Mouse (Mus musculus): ENCODE results near the gene Il18. TPM values are rescaled to one million over a fixed set of nuclear protein-coding genes. Genes with fewer than 3 reads are reported as not detected.
A peak's percentile ranks its signal among the peaks of the same experiment; 100 is the strongest.

The Il18 gene
- total RNA-seq (2014; fragmentation: Nextera tagmentation) (1.0 and 4.5 TPM in 2 replicates), total RNA-seq (2017) (2.6 and 4.2 TPM in 2 replicates)

DNA sequence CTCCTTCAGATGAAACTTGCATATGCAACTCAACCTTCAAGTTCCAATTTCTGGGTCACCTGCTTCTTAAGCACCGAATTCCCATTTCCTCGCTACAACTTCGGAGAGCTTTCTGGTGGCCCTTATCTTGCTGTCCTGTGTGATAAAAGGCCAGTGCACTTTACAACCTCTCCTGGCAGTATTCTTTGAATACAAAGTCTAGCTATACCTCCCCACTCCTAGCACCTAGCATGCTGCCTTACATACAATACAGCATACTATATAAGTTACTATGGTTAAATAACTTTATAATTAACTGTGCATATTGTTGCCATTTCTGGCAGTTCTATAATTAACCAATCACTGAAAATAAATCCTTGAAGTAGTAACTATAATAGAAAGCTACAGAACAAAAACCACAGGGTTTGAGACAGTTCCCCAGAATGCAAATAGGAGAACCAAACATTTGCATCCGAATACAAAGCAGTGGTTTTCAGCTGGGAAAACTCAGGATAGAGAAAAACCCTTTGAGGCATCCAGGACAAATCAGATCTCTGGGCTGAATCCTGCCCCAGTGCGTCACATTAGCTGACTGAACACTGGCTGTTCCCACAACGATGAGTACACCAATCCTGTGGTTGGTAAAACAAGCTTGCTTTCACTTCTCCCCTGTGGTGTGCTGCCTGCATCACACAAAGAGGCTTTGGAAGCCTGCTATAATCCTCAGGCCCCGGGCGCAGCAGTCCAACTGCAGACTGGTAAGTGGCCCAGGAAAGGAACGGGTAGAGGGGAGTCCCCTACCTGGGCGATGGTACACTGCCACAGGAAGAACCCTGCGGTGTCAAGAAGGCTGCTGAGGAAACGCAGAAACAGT is at the start of gene Il18:
Gene Il18, plus strand, starts transcription at position 587 of the 853 bp plus-strand sequence.
- ATAC-seq (replicated peaks; ENCODE audit: poor library complexity, severe bottlenecking) = peak; percentile 94

DNA sequence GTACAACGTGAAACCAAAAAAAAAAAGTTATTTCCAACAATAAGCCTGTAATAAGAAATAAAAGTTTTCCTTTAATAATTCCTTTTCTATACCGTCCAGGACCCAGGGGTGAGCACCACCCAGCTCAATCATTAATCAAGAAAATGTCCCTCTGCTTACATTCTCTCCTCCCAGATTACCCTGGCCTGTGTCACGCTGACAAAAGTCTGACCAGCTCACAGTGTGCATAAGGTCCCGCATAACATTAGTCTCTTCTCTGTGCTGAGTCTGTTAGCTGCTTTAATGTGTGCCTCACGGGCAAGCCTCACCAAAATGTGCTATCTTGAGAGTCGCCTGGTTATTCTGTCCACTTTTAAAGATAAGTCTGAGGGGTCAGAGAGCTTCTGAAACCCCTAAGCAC is 49.2 kb upstream of the Il18 start:
- no peak for ATAC-seq (replicated peaks; ENCODE audit: poor library complexity, severe bottlenecking)

DNA sequence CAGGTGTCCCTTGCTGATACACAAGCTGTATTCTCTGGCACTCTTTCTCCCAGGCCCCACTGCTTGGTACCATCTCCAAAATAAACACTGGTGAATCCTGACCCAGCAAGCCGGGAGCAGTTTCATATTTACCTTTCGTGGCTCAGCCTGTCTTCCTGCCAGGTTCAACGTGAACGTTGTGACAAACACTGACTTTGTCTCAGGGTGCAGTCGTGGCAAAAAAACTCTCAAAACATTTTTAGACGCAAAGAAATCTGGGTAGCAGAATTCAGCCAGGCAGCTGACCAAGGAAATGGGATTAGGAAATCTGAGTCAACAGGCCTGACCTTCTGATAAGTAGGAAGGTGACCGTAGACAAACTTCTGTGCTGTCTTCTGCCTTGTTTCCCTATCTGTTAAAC is 47.1 kb upstream of the Il18 start:
- no peak for ATAC-seq (replicated peaks; ENCODE audit: poor library complexity, severe bottlenecking)

DNA sequence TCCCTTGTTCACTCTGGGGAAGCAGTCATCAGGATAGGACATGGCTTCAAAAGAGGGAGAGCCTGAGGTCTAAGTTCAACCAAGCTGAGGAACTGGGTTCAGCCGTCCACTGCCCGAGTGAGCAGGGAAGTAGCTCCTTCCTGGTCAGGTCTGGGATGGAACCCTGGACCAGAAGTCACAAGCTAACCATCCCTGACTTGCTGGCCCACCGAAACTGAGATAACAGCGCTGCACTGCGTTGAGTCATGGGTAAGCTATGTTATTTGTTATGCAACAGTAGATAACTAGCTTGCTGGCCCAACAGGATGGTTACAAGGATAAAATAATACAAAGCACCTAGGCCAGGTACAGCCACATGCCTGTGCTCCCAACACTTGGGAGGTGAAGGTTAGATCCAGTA is 39.2 kb upstream of the Il18 start:
- ATAC-seq (replicated peaks; ENCODE audit: poor library complexity, severe bottlenecking) = no peak

DNA sequence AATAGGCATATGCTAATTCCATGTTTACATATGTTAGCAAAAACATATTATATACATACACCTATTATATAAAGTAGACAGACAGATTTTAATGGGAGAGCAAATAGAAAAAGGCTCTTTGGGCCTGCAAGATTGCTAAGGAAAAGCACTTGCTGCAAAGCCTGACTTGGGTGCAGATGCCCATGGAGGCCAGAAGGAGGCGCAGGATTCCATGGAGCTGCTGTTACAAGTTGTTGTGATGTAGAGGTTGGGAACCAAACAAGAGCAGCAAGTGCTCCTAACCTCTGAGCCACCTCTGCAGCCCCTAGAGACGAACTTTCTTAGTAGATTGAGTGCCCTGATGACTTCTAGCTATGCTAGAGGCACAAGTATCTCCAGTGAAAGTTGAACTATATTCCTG is 35.8 kb upstream of the Il18 start:
- no peak for ATAC-seq (replicated peaks; ENCODE audit: poor library complexity, severe bottlenecking)

DNA sequence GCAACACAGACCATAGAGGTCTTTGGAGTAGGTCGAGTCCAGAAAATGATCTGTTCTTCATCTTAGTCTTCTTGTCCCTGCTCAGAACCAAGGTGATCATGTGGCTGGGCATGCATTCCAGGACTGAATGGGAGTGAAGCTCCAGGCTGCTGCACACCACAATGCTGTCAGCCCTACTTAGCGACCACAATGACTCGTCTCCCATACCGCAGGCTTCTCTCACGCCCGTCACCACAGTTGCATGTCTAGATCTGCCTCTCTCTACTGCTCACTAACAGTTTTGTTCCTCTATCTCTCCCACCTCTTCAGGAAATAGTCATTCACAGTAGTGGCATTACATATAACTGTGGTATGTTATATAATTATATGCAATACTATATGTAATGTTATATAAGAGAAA is 33.9 kb upstream of the Il18 start:
- ATAC-seq (replicated peaks; ENCODE audit: poor library complexity, severe bottlenecking) = peak; percentile 78

DNA sequence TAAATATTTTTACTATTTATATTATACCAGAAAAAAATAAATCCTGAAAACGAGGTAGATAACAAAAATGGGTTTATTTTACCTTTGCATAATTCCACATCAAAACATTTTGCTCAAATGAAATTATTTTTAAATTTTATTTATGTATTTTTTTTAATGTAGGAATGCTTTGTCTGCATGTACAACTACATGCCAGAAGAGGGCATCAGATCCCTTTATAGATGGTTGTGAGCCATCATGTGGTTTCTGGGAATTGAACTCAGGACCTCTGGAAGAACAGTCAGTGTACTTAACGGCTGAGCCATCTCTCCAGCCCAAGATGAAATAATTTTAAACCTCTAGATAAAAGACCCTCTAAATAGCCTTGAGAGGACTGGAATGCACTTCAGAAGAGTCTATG is 33.1 kb upstream of the Il18 start:
- ATAC-seq (replicated peaks; ENCODE audit: poor library complexity, severe bottlenecking) = no peak

DNA sequence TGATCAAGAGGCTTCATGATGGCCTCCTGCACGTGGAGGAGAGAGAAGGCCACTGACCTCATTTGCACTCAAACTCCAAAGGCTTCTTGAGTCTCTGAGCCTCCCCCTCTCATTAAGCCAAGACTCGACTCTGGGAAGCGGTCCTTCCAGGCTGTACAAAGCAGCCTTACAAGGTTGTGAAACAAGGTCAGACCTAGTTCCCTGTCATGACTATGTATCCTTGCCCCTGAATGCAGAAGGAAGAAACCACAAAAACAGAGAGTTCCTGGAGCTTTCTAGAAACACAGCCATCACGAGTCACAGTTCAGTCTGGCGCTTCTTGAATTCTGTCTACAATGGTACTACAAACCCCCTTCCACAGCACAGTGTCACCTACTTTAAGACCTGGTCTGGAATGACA is 32.1 kb upstream of the Il18 start:
- peak; percentile 66 for ATAC-seq (replicated peaks; ENCODE audit: poor library complexity, severe bottlenecking)

DNA sequence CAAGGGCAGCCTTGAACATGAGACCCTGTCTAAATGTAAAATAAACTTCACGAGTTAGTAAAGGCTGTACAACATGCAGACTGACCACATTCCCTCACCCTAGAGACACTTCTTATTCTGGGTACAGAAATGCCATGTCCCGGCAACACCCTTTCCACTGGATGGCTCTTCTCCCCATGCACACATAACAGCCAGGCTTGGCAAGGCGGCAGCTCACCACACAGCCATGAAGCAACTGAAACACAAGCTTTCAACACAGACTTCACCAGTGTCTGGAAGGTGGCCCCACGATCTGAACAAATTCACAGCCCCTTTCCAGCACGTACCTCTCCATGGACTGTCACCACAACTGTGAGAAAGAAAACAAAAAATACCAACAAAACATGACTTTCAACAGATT is 29.7 kb upstream of the Il18 start:
- 0 out of 2 replicates have a peak, but pooled peaks have one; percentile 13 for ATAC-seq (replicated peaks; ENCODE audit: poor library complexity, severe bottlenecking)

DNA sequence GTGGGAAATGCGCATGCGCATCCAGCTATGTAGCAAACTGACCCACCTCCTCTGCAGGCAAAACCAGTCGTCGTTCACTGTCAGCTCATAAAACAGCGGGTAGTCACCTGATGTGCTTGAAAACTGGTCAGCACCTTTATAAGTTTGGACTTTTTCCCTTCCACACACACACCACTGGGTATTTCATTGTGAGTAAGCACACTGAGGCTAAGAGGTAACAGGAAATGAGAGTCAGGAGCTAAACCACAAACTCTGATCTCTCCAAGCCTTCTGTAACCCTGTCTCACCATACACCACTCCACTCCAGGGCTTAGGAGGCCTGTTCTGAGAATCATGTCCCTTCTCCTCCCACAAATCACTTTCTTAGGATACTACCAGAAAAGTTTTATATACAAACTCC is 29.0 kb upstream of the Il18 start:
- ATAC-seq (replicated peaks; ENCODE audit: poor library complexity, severe bottlenecking) = 0 out of 2 replicates have a peak, but pooled peaks have one; percentile 6

DNA sequence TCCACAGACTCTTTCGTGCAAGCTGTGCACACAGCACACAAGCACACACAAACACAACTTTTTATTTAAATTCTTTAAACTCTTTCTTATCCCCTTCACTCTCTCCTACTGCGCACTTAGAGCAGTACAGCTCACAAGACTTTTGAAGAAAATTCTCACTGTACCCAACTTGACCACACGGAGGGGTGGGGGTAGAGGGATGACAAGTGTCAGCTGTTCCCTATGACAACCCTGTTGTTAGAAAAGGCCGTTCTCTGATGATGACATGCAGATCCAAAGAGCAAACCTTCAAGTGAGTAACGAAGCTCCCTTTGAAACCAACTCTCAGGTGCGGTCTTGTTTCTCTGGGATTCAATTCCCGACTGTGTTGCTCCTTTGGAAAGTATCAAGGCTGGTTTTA is 26.8 kb upstream of the Il18 start:
- peak; percentile 35 for ATAC-seq (replicated peaks; ENCODE audit: poor library complexity, severe bottlenecking)

DNA sequence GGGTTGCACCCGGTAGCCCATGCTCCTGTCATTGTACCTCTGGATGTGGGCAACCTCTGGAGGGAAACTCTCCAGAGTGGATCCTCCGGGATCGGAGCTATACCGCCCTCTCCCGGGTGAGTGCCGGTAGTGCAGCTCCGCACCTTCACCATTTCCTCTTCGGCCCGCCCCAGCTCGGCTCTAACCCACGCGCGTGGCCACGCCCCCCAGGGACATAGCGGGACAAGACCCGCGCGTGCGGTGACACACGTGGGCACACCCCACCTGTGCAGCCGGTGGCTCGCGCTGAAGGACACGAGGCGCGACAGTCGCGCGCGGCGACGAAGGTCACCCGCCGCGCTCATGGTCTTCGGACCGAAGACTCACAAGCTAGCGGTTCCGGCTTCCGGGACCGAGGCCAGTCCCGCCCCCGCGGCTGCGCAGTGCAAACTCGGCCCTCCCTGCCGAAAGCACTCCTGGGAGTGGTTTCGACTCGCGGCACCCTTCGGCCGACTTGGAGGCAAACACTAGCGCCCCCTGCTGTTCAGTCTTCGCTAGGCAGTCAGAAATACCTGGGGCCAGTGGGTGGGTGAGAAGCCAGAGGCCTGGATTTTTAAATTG is 26.2 kb upstream of the Il18 start, which contains the start of gene Pts:
Gene Pts, minus strand, starts transcription at position 432 of the 600 bp plus-strand sequence.
- peak; percentile 73 for ATAC-seq (replicated peaks; ENCODE audit: poor library complexity, severe bottlenecking)

DNA sequence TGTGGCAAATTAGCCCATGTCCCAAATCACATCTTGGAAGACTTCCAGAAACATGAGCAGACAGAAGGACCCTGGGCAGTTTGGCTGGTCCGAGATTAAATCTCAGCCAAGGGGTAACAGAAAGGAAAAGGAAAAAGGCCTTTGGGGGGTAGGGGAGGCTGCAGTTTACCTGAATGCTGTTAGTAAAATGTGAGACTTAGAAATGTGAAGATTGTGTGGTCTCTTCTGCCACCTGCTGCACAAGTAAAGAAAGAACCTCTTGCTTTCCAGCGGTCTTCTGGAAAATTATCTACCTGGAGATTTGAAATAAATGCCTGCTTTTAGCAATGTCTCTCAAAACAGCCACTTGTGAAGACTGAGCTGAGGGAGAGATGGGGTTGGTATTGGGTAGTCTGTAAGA is 23.7 kb upstream of the Il18 start:
- no peak for ATAC-seq (replicated peaks; ENCODE audit: poor library complexity, severe bottlenecking)

DNA sequence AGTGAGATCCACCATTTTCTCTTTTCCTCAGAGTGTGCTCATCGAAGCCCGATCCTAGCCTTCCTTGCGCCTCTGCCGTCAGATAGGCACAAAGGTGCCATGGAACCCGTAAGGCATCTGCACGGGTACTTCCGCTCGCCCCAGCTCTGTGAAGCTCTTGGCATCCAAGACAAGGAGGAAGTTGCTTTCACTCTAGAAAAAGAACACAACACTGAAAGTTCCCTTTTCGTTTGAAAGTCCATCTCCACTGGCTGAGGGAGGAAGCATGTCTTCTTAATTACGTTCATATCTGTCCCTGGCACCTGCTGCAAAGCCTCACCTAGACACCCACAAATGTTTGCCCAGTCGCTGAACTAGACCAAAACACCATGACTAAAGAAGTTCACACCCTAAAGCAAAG is 21.3 kb upstream of the Il18 start:
- ATAC-seq (replicated peaks; ENCODE audit: poor library complexity, severe bottlenecking) = peak; percentile 68

DNA sequence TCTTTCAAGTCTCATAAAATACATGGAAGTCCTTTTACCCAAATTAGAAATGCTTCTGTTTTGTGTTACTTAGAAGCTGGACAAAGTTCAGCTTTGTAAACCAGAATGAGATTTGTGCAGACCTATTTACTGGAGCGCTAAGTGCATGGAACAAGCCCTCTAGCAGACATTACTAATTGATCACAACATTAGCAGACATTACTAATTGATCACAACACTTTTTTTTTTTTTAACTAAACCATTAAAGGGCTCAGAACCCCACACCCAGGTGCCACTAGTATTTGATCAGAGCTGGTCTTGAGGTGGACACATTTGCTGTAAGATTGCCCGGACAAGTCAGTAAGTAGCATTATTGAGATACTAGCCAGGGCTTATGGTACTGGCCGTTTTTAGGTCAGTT is 20.8 kb upstream of the Il18 start:
- ATAC-seq (replicated peaks; ENCODE audit: poor library complexity, severe bottlenecking) = 0 out of 2 replicates have a peak, but pooled peaks have one; percentile 13

DNA sequence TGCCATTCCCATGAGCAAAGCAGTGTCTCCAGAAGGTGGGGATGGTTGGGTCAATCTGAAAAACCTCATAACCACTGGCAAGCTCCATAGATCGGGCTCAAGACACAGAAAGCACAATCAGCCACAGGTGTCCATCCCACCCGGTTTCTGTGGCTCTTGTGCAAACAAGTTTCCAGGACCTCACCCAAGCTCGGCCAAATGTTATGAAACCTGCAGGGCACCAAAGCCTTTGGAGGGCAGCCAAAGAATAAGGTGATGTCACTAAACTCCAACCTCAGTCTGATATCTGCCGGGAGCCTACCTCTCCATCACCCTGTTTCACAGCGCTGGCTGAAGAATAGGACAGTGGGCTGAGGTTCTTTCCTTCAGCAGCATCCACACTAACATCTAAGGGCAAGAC is 18.7 kb upstream of the Il18 start:
- ATAC-seq (replicated peaks; ENCODE audit: poor library complexity, severe bottlenecking) = peak; percentile 36

DNA sequence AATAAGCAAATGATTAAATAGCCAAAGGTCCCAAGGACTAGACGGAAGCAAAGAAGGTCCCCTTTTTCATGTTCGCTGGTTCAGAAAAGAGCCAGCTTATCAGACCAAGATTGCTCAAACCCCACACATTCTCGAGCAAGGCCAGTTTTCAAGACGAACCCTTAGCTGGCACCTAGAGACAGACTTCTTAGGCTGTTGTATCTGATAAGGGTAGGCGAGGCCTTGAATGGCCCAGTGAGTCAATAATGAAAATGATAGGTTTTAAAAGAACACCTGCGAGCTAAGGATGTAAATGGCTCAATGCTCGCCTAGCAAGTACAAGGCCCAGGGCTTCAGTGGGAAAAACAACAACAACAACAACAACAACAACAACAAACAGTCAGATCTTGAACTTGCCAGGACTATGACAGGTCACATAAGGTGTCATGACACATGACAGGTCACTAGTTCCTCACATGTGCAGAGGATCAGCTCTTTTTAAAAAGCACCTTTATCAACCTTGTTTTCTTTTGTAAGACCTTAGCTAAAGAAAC is 18.0 kb upstream of the Il18 start:
- no peak for ATAC-seq (replicated peaks; ENCODE audit: poor library complexity, severe bottlenecking)

DNA sequence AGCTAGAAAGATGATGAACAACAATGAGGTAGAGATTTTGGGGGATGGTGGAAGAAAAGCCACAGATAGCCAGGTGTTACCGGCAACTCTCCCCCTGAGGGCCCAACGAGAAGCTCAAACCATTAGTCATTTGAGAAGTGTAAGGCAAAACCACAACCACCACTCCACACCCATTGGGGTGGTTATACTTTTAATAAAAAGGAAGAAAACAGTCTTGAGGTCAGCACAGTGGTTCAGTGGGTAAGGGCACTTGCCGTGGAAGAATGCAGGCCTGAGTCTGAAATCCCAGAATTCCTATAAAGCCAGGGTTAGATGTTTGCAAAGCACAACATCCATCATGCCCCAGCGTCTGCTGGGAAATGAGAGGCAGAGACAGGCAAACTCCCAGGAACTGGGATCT is 17.3 kb upstream of the Il18 start:
- 0 out of 2 replicates have a peak, but pooled peaks have one; percentile 23 for ATAC-seq (replicated peaks; ENCODE audit: poor library complexity, severe bottlenecking)

DNA sequence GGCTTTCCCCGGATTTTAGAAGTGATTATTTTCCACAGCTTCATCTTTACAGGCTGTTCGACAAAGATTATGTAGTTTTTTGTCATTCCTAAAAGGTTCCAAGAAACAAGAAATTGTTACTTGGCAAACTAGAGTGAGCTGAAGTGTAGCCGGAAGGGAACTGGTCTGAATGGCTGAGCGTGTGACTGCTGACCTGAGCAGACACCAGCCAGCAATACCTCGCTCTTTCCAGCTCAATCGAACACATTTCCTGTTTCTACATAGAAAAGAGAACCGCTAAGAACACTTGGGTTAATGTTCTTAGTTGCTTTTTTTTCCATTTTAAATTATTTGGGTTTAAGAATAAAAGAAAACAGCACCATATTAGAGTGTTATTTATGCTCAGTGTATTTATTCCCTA is 14.5 kb upstream of the Il18 start:
- ATAC-seq (replicated peaks; ENCODE audit: poor library complexity, severe bottlenecking) = peak; percentile 82

DNA sequence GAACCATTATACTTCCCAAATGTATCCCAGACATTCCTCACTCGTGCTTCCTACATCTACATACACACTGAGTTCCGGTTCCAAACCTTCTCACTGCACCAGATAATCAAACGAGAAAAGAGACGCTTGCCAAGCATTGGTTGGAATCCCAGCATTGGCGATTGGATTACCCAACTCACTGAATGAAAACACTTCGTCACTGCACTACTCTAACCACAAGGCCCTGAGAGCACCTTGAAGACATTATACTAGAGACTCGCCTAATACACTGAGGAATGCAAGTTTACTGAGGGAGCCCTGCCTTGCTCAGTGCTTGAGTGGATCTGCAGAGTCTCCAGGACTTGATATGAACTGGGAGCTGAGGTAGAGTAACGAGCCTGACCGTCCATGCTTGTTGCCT is 12.2 kb upstream of the Il18 start:
- ATAC-seq (replicated peaks; ENCODE audit: poor library complexity, severe bottlenecking) = no peak

DNA sequence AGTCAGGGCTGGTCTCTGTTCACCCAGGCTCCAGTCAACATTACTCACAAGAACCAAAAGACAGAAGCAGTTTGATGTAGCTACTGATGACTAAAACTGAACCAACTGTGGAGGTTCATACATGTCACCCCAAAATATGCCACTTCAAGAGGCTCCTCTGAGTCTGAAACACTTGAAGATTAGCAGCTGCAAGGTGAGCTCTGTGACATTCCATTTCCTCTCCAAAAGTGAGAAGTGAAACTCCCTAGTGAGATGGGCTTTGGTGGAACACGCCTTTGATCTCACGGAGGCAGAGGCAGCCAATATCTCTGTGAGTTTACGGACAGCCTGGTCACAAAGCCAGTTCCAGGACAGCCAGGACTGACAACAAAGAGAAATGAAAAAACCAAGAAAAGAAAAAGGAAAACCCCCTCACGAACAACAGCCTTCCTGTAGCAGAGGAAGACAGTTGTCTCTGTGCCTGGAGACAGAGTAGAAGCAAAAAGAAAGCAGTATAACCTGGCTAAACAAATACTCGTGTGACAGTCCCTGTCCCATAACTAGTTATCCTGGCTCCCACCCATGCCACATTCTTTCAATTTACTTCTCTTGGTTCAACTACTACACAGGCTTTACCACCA is 6.7 kb upstream of the Il18 start:
- ATAC-seq (replicated peaks; ENCODE audit: poor library complexity, severe bottlenecking) = peak; percentile 80
